Mouse (Mus musculus) neutrophil, adult 83 days (primary cell): ENCODE measurements around the gene Slc17a5. TPM values are rescaled to one million over a fixed set of nuclear protein-coding genes. Genes with fewer than 3 reads are reported as not detected.

Experiments
- total RNA-seq, 2 experiments: library from RNA; stranded (reverse); gene quantifications; one replicate each; pipeline ENCODE4 v1.2.4; 2023

Gene Slc17a5
- 1 to 10 TPM; 6.1 to 6.2 TPM for total RNA-seq

GRCm38 (mm10) chr9:78587914-78588313 lies at the start of gene Slc17a5:
TSS of gene Slc17a5 (minus strand) at chr9:78588041.

GRCm38 (mm10) chr9:78615401-78616021 lies 27.7 kb upstream of the Slc17a5 start, which contains the start of gene Cd109:
TSS of gene Cd109 (plus strand) at chr9:78615546.

GRCm38 (mm10) chr9:78488890-78489420 lies 98.9 kb downstream of the Slc17a5 start, which contains the start of gene Eef1a1:
TSS of gene Eef1a1 (minus strand) at chr9:78489151.

Other genes with a start within 250 kb of the Slc17a5 start
- not detected for gene Gsta2, start 232.3 kb downstream of the Slc17a5 start, total RNA-seq
- not detected for gene Dppa5a, start 219.9 kb downstream of the Slc17a5 start, total RNA-seq
- gene Ooep, start 209.3 kb downstream of the Slc17a5 start, total RNA-seq = not detected
- not detected for gene Ddx43, start 192.3 kb downstream of the Slc17a5 start, total RNA-seq
- gene Cgas, start 144.8 kb downstream of the Slc17a5 start, total RNA-seq = 1 to 10 TPM; 7.9 to 9.1 TPM
- 10 to 100 TPM; 13.8 to 17.5 TPM for gene Mto1, start 139.8 kb downstream of the Slc17a5 start, total RNA-seq
- not detected for gene Gm17324, start 139.3 kb downstream of the Slc17a5 start, total RNA-seq
- gene Eef1a1, start 98.9 kb downstream of the Slc17a5 start, total RNA-seq = 1,000 to 10,000 TPM; 3,507 to 3,694 TPM
- gene Cd109, start 27.5 kb upstream of the Slc17a5 start, total RNA-seq = under 1 TPM; 0.50 to 0.90 TPM